Mouse (Mus musculus) forebrain, embryonic 10.5 days (tissue): ENCODE results near the gene Erbb4. TPM values are rescaled to one million over a fixed set of nuclear protein-coding genes. Genes with fewer than 3 reads are reported as not detected.
A peak's percentile ranks its signal among the peaks of the same experiment; 100 is the strongest.

ENCODE experiments used
- DNase-seq: peaks from one replicate; pipeline ENCODE4 v3.0.0-alpha.2; 2017; ENCODE audit warnings: low spot score; ENCODE audit errors: extremely low spot score
- H3K27ac ChIP-seq: fragments of 300-500 bp; sonication (generic); 2 replicates; pipeline ENCODE4 v1.5.1; 2016; ENCODE audit warnings: mild to moderate bottlenecking
- H3K27me3 ChIP-seq: fragments of 300-500 bp; sonication (generic); 2 replicates; pipeline ENCODE4 v1.6.1; 2016; ENCODE audit warnings: mild to moderate bottlenecking; ENCODE audit not compliant: poor library complexity, severe bottlenecking
- H3K36me3 ChIP-seq: fragments of 300-500 bp; sonication (generic); replicated peaks from 2 replicates; pipeline ENCODE4 v1.6.1; 2016; ENCODE audit warnings: mild to moderate bottlenecking, moderate library complexity
- H3K4me1 ChIP-seq: fragments of 300-500 bp; sonication (generic); 2 replicates; pipeline ENCODE4 v1.6.1; 2016
- H3K4me3 ChIP-seq: fragments of 300-500 bp; sonication (generic); 2 replicates; pipeline ENCODE4 v1.5.1; 2016; ENCODE audit warnings: mild to moderate bottlenecking, moderate library complexity
- H3K9me3 ChIP-seq: fragments of 300-500 bp; sonication (generic); 2 replicates; pipeline ENCODE4 v1.6.1; 2016; ENCODE audit warnings: mild to moderate bottlenecking, moderate library complexity
- WGBS: fragments of 180-500 bp; shearing (Covaris S2); methylation state at CpG from one replicate; pipeline ENCODE4 v1.1.7; 2016; 5-methylcytosine and 5-hydroxymethylcytosine counted together
- polyA plus RNA-seq: library from polyadenylated mRNA; unstranded; fragments of >200 nt; fragmentation: Nextera tagmentation; extraction: Ambion mirVana; gene quantifications from 2 replicates; pipeline ENCODE4 v1.2.1, GENCODE M21; 2016

The Erbb4 gene
- polyA plus RNA-seq, 1 experiment from 2014 or later, result 2.2 TPM

- Histone ChIP-seq H3K27ac (no peak overlapping the region), H3K27me3 (peaks cover 19% of the 10 kb centered on the region), H3K36me3 (no peaks in the 10 kb centered on the region), H3K4me3 (no peak overlapping the region), H3K4me1 (no peaks in the 10 kb centered on the region), H3K9me3 (no peaks in the 10 kb centered on the region)
- WGBS, result 91% methylated on average over 3 of the region's 3 CpGs
- DNase-seq, result no peak
Measured at GRCm38 (mm10) chr1:68054715-68055114, 1053.1 kb downstream of the Erbb4 start.

- Histone ChIP-seq H3K4me1 (peaks cover 20% of the 10 kb centered on the region), H3K27me3 (peaks cover 40% of the 10 kb centered on the region), H3K36me3 (no peaks in the 10 kb centered on the region), H3K4me3 (no peak overlapping the region), H3K9me3 (no peaks in the 10 kb centered on the region), H3K27ac (no peak overlapping the region)
- no peak for DNase-seq
- WGBS, result 79% methylated on average over 6 of the region's 6 CpGs
Measured at GRCm38 (mm10) chr1:68049856-68050255, 1058.0 kb downstream of the Erbb4 start.

DNA sequence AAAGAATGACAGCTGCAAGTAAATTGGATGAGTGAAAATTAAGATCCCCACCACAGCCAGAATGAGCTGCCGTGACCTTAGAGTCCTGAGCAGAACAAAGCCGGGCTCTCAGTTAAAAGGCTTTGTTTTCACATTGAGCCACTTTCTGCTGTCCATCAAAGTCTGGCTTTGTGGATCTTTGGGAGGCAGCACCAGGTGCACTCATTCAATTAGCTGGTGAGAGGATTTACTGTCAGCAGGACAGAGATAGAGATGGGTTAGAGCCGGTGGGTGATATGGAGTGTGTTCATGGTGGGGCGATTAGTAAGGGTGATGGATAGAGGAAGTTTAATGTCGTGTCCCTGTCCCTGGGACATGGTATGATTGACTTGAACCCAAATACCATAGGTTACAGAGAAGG, 1060.7 kb downstream of the Erbb4 start:
- no peaks in the 10 kb centered on the region for H3K36me3 ChIP-seq
- DNase-seq, result peak; percentile 58
- H3K27ac ChIP-seq, result peak overlapping the region; percentile 71
- 3% methylated on average over 5 of the region's 5 CpGs for WGBS
- peaks cover 20% of the 10 kb centered on the region for H3K4me1 ChIP-seq
- peaks cover 50% of the 10 kb centered on the region for H3K27me3 ChIP-seq
- H3K9me3 ChIP-seq, result no peaks in the 10 kb centered on the region
- H3K4me3 ChIP-seq, result peak overlapping the region; percentile 40

- Histone ChIP-seq H3K36me3 (no peaks in the 10 kb centered on the region), H3K4me3 (peak overlapping the region; percentile 40), H3K9me3 (no peaks in the 10 kb centered on the region), H3K4me1 (peaks cover 20% of the 10 kb centered on the region), H3K27me3 (peaks cover 50% of the 10 kb centered on the region), H3K27ac (peak overlapping the region; percentile 71)
- peak; percentile 37 for DNase-seq
- WGBS, result 5% methylated on average over 7 of the region's 7 CpGs
Measured at GRCm38 (mm10) chr1:68046551-68046970, 1061.3 kb downstream of the Erbb4 start.

DNA sequence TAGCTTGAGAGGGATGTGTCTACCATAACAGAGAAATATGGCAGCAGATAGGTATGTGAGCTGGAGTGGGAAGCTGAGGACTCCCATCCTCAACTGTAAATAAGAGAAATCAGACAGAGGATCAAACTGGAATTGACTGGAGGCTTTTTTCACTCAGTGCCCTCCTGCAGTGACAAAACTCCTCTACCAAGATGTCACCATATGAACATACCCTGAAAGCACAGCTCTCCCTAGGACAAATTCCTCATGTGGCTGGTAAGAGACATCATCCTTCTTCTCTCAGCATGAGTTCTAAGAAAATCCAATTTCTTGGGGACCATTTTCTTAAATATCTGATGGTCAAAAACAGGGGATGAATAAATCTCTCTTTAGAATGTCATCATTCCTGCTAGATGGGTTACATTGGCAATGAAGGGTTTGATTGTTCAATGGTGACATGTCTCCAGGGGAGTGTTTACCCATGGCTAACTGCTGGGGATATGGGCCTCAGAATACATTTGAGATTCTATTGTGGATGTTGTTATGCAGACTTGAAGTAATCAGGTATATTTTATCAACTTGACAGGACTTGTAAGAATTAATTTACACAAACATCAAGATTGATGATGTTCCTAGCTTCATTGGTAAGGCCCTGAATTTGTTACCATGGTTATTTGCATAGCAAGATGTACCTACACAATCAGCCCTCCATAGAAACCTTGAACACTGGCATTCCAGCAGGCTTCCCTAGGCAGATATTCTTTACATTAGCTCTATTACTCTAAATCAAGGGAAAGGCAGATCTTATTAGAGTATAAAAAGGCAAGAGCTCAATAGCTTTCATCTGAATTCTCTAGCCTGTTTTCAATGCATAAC, 1083.5 kb downstream of the Erbb4 start:
- no peaks in the 10 kb centered on the region for H3K4me1 ChIP-seq
- no peak overlapping the region for H3K4me3 ChIP-seq
- no peak overlapping the region for H3K27ac ChIP-seq
- no peaks in the 10 kb centered on the region for H3K27me3 ChIP-seq
- no peak for DNase-seq
- no peaks in the 10 kb centered on the region for H3K9me3 ChIP-seq
- no peaks in the 10 kb centered on the region for H3K36me3 ChIP-seq

GRCm38 (mm10) chr1:68020020-68020419, 1087.8 kb downstream of the Erbb4 start:
- WGBS, result 98% methylated on average over 1 of the region's 1 CpGs
- no peak overlapping the region for H3K27ac ChIP-seq
- H3K9me3 ChIP-seq, result no peaks in the 10 kb centered on the region

DNA sequence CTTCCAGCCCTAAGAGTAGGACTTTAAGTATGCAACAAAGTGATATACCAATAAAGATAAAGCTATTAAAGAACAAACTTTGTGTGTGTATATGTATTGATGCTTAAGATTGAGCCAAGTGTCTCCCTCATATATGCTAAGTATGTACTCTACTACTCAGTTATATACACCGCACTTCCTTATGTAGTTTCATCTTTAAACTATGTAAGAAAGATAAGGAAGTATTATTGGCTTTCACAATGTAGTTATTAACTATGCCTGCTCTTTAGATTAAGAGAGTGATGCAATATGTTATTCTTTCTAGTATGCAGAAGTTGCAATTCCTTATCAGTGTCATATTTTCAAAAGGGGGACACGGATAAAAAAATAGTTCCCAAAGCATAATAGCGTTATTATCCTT, 1088.2 kb downstream of the Erbb4 start:
- Histone ChIP-seq H3K4me3 (no peak overlapping the region), H3K36me3 (no peaks in the 10 kb centered on the region), H3K27ac (no peak overlapping the region), H3K9me3 (no peaks in the 10 kb centered on the region), H3K4me1 (no peaks in the 10 kb centered on the region), H3K27me3 (no peaks in the 10 kb centered on the region)
- DNase-seq, result no peak
- WGBS, result 90% methylated on average over 3 of the region's 3 CpGs

More at GRCm38 (mm10) chr1:68020020-68020419, 1087.8 kb downstream of the Erbb4 start:
- DNase-seq, result no peak
- Histone ChIP-seq H3K27me3 (no peaks in the 10 kb centered on the region), H3K4me3 (no peak overlapping the region), H3K36me3 (no peaks in the 10 kb centered on the region), H3K4me1 (no peaks in the 10 kb centered on the region)
